Mouse (Mus musculus) retina, adult 2 months (tissue): Measurements from ENCODE around the gene Cep41.
A peak's percentile ranks its signal among the peaks of the same experiment; 100 is the strongest.

Experiments
- DNase-seq: peaks from one replicate; pipeline ENCODE4 v3.0.0-alpha.2; 2012; ENCODE audit warnings: low read depth, low spot score

Gene Cep41

GRCm38 (mm10) chr6:30693350-30693991 is at the start of gene Cep41:
Cep41 (minus strand) TSS chr6:30693749.
- peak; percentile 95 for DNase-seq

- no peak for DNase-seq
Observed at GRCm38 (mm10) chr6:30739177-30739747, 45.7 kb upstream of the Cep41 start.

- DNase-seq: no peak
Observed at GRCm38 (mm10) chr6:30738464-30739006, 45.0 kb upstream of the Cep41 start.

- no peak for DNase-seq
Observed at GRCm38 (mm10) chr6:30737548-30738463, 44.3 kb upstream of the Cep41 start.

- DNase-seq: no peak
Observed at GRCm38 (mm10) chr6:30736864-30737547, 43.5 kb upstream of the Cep41 start.

GRCm38 (mm10) chr6:30736372-30736762 is 42.8 kb upstream of the Cep41 start:
- no peak for DNase-seq

GRCm38 (mm10) chr6:30735728-30736371 is 42.3 kb upstream of the Cep41 start:
- DNase-seq: no peak

- DNase-seq: no peak
Observed at GRCm38 (mm10) chr6:30734988-30735727, 41.6 kb upstream of the Cep41 start.

- no peak for DNase-seq
Observed at GRCm38 (mm10) chr6:30734465-30734864, 40.9 kb upstream of the Cep41 start.

GRCm38 (mm10) chr6:30732571-30733130 is 39.1 kb upstream of the Cep41 start:
- no peak for DNase-seq

GRCm38 (mm10) chr6:30730301-30730971 is 36.9 kb upstream of the Cep41 start:
- no peak for DNase-seq

GRCm38 (mm10) chr6:30723331-30723730 is 29.8 kb upstream of the Cep41 start, which contains the start of gene Mest:
Mest (plus strand) TSS chr6:30723547.
- no peak for DNase-seq

GRCm38 (mm10) chr6:30722385-30723164 is 29.0 kb upstream of the Cep41 start:
- no peak for DNase-seq

GRCm38 (mm10) chr6:30716796-30717195 is 23.2 kb upstream of the Cep41 start:
- no peak for DNase-seq

- DNase-seq: no peak
Observed at GRCm38 (mm10) chr6:30714891-30715471, 21.4 kb upstream of the Cep41 start.

GRCm38 (mm10) chr6:30713896-30714295 is 20.3 kb upstream of the Cep41 start:
- no peak for DNase-seq

- no peak for DNase-seq
Observed at GRCm38 (mm10) chr6:30713455-30713854, 19.9 kb upstream of the Cep41 start.

- no peak for DNase-seq
Observed at GRCm38 (mm10) chr6:30712484-30712883, 18.9 kb upstream of the Cep41 start.
